Mouse (Mus musculus) layer of hippocampus, adult 18-20 months (tissue): Measurements from ENCODE around the gene Pgap3. TPM values are rescaled to one million over a fixed set of nuclear protein-coding genes. Genes with fewer than 3 reads are reported as not detected.

Experiments used
- total RNA-seq, 2 experiments: library from RNA; stranded (reverse); gene quantifications; 2 replicates each; pipeline ENCODE4 v1.2.3; 2021

Pgap3 gene
- total RNA-seq, 2 experiments from 2014 or later, result 8.7 to 9.1 TPM

Other genes with a start within 250 kb of the Pgap3 start
- gene Med1, start 207.2 kb downstream of the Pgap3 start, total RNA-seq, result 10 to 100 TPM; 45.3 to 48.4 TPM
- 10 to 100 TPM; 35.9 to 37.9 TPM for gene Cdk12, start 197.4 kb downstream of the Pgap3 start, total RNA-seq
- 100 to 1,000 TPM; 158 to 159 TPM for gene Neurod2, start 70.8 kb downstream of the Pgap3 start, total RNA-seq
- gene Ppp1r1b, start 52.1 kb downstream of the Pgap3 start, total RNA-seq, result 10 to 100 TPM; 59.9 to 65.4 TPM
- gene Stard3, start 42.1 kb downstream of the Pgap3 start, total RNA-seq, result 10 to 100 TPM; 35.3 to 36.7 TPM
- under 1 TPM; 0.92 to 0.96 TPM for gene Tcap, start 16.7 kb downstream of the Pgap3 start, total RNA-seq
- under 1 TPM in 1 of 2 experiments, not detected in 1; 0.37 TPM for gene Pnmt, start 14.0 kb downstream of the Pgap3 start, total RNA-seq
- gene Erbb2, start 12.0 kb upstream of the Pgap3 start, total RNA-seq, result 1 to 10 TPM; 1.4 to 1.9 TPM
- 10 to 100 TPM; 83.0 to 95.4 TPM for gene Mien1, start 38.5 kb upstream of the Pgap3 start, total RNA-seq
- gene Grb7, start 45.9 kb upstream of the Pgap3 start, total RNA-seq, result 1 to 10 TPM; 1.2 to 2.1 TPM
- not detected for gene Ikzf3, start 145.5 kb upstream of the Pgap3 start, total RNA-seq
- not detected for gene Zpbp2, start 150.6 kb upstream of the Pgap3 start, total RNA-seq
- 10 to 100 TPM; 59.2 to 60.6 TPM for gene Ormdl3, start 186.9 kb upstream of the Pgap3 start, total RNA-seq
- not detected for gene Lrrc3c, start 197.8 kb upstream of the Pgap3 start, total RNA-seq
- 10 to 100 TPM; 11.6 to 11.8 TPM for gene Gm12355, start 225.2 kb upstream of the Pgap3 start, total RNA-seq
- not detected for gene Gsdma3, start 225.9 kb upstream of the Pgap3 start, total RNA-seq
- gene Gsdma2, start 246.3 kb upstream of the Pgap3 start, total RNA-seq, result not detected